Mouse (Mus musculus) testis, adult 2 months (tissue): ENCODE measurements at regions not wholly inside any gene's neighbourhood (a gene's known extent, or its start where the extent isn't known, plus 50 kb on each side); places are given as distances from the start of the nearest gene placed in this dataset.

ENCODE experiments used
- CTCF ChIP-seq: fragments of 200-500 bp; IDR thresholded peaks from 2 replicates; pipeline ENCODE4 v1.5.1; 2012; ENCODE audit warnings: low read depth, mild to moderate bottlenecking, inconsistent platforms, low read length, moderate library complexity; ENCODE audit not compliant: control insufficient read depth, insufficient read depth, insufficient replicate concordance
- POLR2A ChIP-seq: fragments of 200-500 bp; IDR thresholded peaks from 2 replicates; pipeline ENCODE4 v1.6.1; 2012; ENCODE audit warnings: low read depth, mild to moderate bottlenecking, inconsistent platforms, low read length, moderate library complexity; ENCODE audit not compliant: control insufficient read depth

GRCm38 (mm10) chr5:53346028-53346427, 79.1 kb downstream of the Smim20 start:
- TF ChIP-seq CTCF (no peak), POLR2A (no peak)
